Mouse (Mus musculus): ENCODE measurements around the gene Slc25a30. TPM values are rescaled to one million over a fixed set of nuclear protein-coding genes. Genes with fewer than 3 reads are reported as not detected.

The Slc25a30 gene
- 3.7 and 3.9 TPM in 2 replicates for polyA plus RNA-seq (2012; rRNA removed)

GRCm38 (mm10) chr14:75786868-75787793, at the start of gene Slc25a30:
Gene Slc25a30, minus strand, starts transcription at chr14:75787037.

GRCm38 (mm10) chr14:75753991-75754817, 32.6 kb downstream of the Slc25a30 start, which contains the start of gene Cog3:
Gene Cog3, minus strand, starts transcription at chr14:75754517.

Other genes with a start within 250 kb of the Slc25a30 start
- not detected in 2 replicates for gene Spert, start 193.9 kb downstream of the Slc25a30 start, polyA plus RNA-seq (2012; rRNA removed)
- gene Erich6b, start 144.8 kb downstream of the Slc25a30 start, polyA plus RNA-seq (2012; rRNA removed): not detected in 2 replicates
- 7.0 and 7.9 TPM in 2 replicates for gene Cog3, start 32.5 kb downstream of the Slc25a30 start, polyA plus RNA-seq (2012; rRNA removed)
- 1,386 and 1,637 TPM in 2 replicates for gene Tpt1, start 58.1 kb upstream of the Slc25a30 start, polyA plus RNA-seq (2012; rRNA removed)
- gene Kctd4, start 168.0 kb upstream of the Slc25a30 start, polyA plus RNA-seq (2012; rRNA removed): not detected in 2 replicates
- gene Gtf2f2, start 223.8 kb upstream of the Slc25a30 start, polyA plus RNA-seq (2012; rRNA removed): 7.4 and 8.8 TPM in 2 replicates

Data from liver, embryonic 18 days (tissue).